ENCODE assay signal across 24 mouse cellular contexts in genomic region chr15:27968183-27968582, GRCm38 (mm10). TPM values are rescaled to one million over a fixed set of nuclear protein-coding genes. Genes with fewer than 3 reads are reported as not detected.
DNase-seq lines count a peak whose midpoint lies in the region; ATAC-seq and TF ChIP-seq lines count a peak whose summit lies in the region.
"Had no signal": no experiment of that assay in that cellular context is flagged by ENCODE, and none has a peak within 500 bp of the region (broad histone marks: within the 10 kb centered on the region; RNA-seq: fewer than 3 reads in every experiment).

No protein-coding gene starts in this region.

- H3K4me2 ChIP-seq in forebrain, embryonic 13.5 days, result no peak overlapping the region
- H3K4me2 ChIP-seq in forebrain, embryonic 15.5 days (replicated peaks), result no peak overlapping the region
- H3K4me2 ChIP-seq in lung, embryonic 14.5 days, result no peak overlapping the region
- H3K4me2 ChIP-seq: heart, embryonic 12.5 days; liver, embryonic 15.5 days; neural tube, embryonic 13.5 days had no signal

- DNase-seq in lung, embryonic 14.5 days, result no peak
- DNase-seq in lung, postnatal 4 days, result no peak
- DNase-seq in ZHBTc4 (ENCODE audit: low read depth, low spot score), result peak; percentile 47
- DNase-seq in left cerebral cortex, adult 8-10 months (ENCODE audit: low spot score in 2 of 2), result no peak
- no peak for DNase-seq in right cerebral cortex, adult 18-20 months
- DNase-seq: adrenal gland, postnatal 10 days; cerebellum, adult 18-20 months; cerebellum, postnatal 14 days; forebrain, postnatal 0 days; heart, adult 11 months; heart, postnatal 10 days; kidney, adult 18-20 months; kidney, postnatal 4 days; liver; thymus, postnatal 14 days had no signal

- ATAC-seq in forebrain, embryonic 13.5 days, result 0 out of 2 replicates have a peak, but pooled peaks have one; percentile 43
- no peak for ATAC-seq in forebrain, embryonic 15.5 days (replicated peaks)
- peak; percentile 44; the same call in 1 of the 2 replicates for ATAC-seq in lung, embryonic 14.5 days (ENCODE audit: insufficient read depth)
- ATAC-seq: forebrain, postnatal 0 days; midbrain, embryonic 16.5 days had no signal

- no peaks in the 10 kb centered on the region for H3K9me3 ChIP-seq in forebrain, embryonic 13.5 days (replicated peaks)
- H3K9me3 ChIP-seq in forebrain, embryonic 15.5 days, result no peaks in the 10 kb centered on the region
- H3K9me3 ChIP-seq in lung, embryonic 14.5 days (ENCODE audit: low read depth, low read length), result no peaks in the 10 kb centered on the region
- H3K9me3 ChIP-seq: heart, embryonic 12.5 days; hindbrain, embryonic 10.5 days; liver, embryonic 15.5 days; neural tube, embryonic 13.5 days had no signal

- TF ChIP-seq CTCF in lung, embryonic 14.5 days (IDR thresholded peaks at IDR 0.05; ENCODE audit: low read depth), result no peak

- H3K27me3 ChIP-seq in forebrain, embryonic 13.5 days, result no peaks in the 10 kb centered on the region
- H3K27me3 ChIP-seq in forebrain, embryonic 15.5 days, result no peaks in the 10 kb centered on the region
- H3K27me3 ChIP-seq in lung, embryonic 14.5 days (ENCODE audit: insufficient read depth, low read length), result no peaks in the 10 kb centered on the region
- H3K27me3 ChIP-seq: heart, embryonic 12.5 days; liver, embryonic 15.5 days; neural tube, embryonic 13.5 days had no signal

- peaks cover 35% of the 10 kb centered on the region for H3K4me1 ChIP-seq in forebrain, embryonic 13.5 days
- peaks cover 14% of the 10 kb centered on the region for H3K4me1 ChIP-seq in forebrain, embryonic 15.5 days
- no peaks in the 10 kb centered on the region for H3K4me1 ChIP-seq in lung, embryonic 14.5 days (ENCODE audit: insufficient read depth)

- no peak overlapping the region; the same call in 1 of the 2 replicates for H3K27ac ChIP-seq in forebrain, embryonic 13.5 days
- H3K27ac ChIP-seq in forebrain, embryonic 15.5 days (replicated peaks), result no peak overlapping the region
- H3K27ac ChIP-seq in lung, embryonic 14.5 days (ENCODE audit: low read depth), result no peak overlapping the region
- H3K27ac ChIP-seq: hindbrain, embryonic 10.5 days; liver, embryonic 15.5 days; macrophage; neural tube, embryonic 13.5 days had no signal

- 80% methylated on average over 8 of the region's 8 CpGs for WGBS in forebrain, embryonic 13.5 days
- 81% methylated on average over 8 of the region's 8 CpGs for WGBS in forebrain, embryonic 15.5 days
- WGBS in lung, embryonic 14.5 days, result 77% methylated on average over 8 of the region's 8 CpGs

- H3K36me3 ChIP-seq in forebrain, embryonic 13.5 days (ENCODE audit: poor library complexity, severe bottlenecking), result no peaks in the 10 kb centered on the region
- H3K36me3 ChIP-seq in forebrain, embryonic 15.5 days, result no peaks in the 10 kb centered on the region
- H3K36me3 ChIP-seq in lung, embryonic 14.5 days (ENCODE audit: insufficient read depth), result no peaks in the 10 kb centered on the region
- H3K36me3 ChIP-seq: heart, embryonic 12.5 days; hindbrain, embryonic 10.5 days; liver, embryonic 15.5 days; neural tube, embryonic 13.5 days had no signal

- no peak overlapping the region for H3K4me3 ChIP-seq in forebrain, embryonic 13.5 days
- no peak overlapping the region for H3K4me3 ChIP-seq in forebrain, embryonic 15.5 days
- no peak overlapping the region for H3K4me3 ChIP-seq in lung, embryonic 14.5 days (ENCODE audit: low read depth, low read length)
- H3K4me3 ChIP-seq: heart, embryonic 12.5 days; hindbrain, embryonic 10.5 days; liver, embryonic 15.5 days; myocyte; neural tube, embryonic 13.5 days had no signal

- no peak overlapping the region for H3K9ac ChIP-seq in forebrain, embryonic 13.5 days
- H3K9ac ChIP-seq in forebrain, embryonic 15.5 days (replicated peaks), result no peak overlapping the region
- H3K9ac ChIP-seq in lung, embryonic 14.5 days, result no peak overlapping the region
- H3K9ac ChIP-seq: forebrain, postnatal 0 days; heart, embryonic 12.5 days; liver, embryonic 15.5 days had no signal

RNA-seq across cellular contexts. Expression of gene Trio, which starts 57.5 kb away (rescaled TPM):
- 36.0 and 39.4 TPM in 2 replicates for polyA plus RNA-seq in forebrain, embryonic 13.5 days (2015; fragmentation: Nextera tagmentation; extraction: Ambion mirVana)
- polyA plus RNA-seq in forebrain, embryonic 15.5 days (2015; fragmentation: Nextera tagmentation; extraction: Ambion mirVana), result 43.8 and 44.7 TPM in 2 replicates
- 28.9 and 32.0 TPM in 2 replicates for polyA plus RNA-seq in lung, embryonic 14.5 days (2014; fragmentation: Nextera tagmentation; extraction: Ambion mirVana)
- 100 to 1,000 TPM; 199 to 218 (median 207) TPM for total RNA-seq in left cerebral cortex, adult 8-10 months (2022)
